Mouse (Mus musculus) forebrain, embryonic 11.5 days (tissue): ENCODE results near the gene Dcp1a. TPM values are rescaled to one million over a fixed set of nuclear protein-coding genes. Genes with fewer than 3 reads are reported as not detected.
A peak's percentile ranks its signal among the peaks of the same experiment; 100 is the strongest.

Source experiments
- ATAC-seq: fragments of 200-750 bp; cut with Nextera tagmentation; replicated peaks from 2 replicates; pipeline ENCODE4 v1.8.0; 2017; ENCODE audit warnings: moderate TSS enrichment; ENCODE audit not compliant: low FRiP score
- DNase-seq: peaks from one replicate; pipeline ENCODE4 v3.0.0-alpha.2; 2017; ENCODE audit warnings: low spot score
- H3K27ac ChIP-seq: fragments of 300-500 bp; sonication (generic); 2 replicates; pipeline ENCODE4 v1.5.1; 2014; ENCODE audit warnings: low read depth, low read length
- H3K27me3 ChIP-seq: fragments of 300-500 bp; sonication (generic); 2 replicates; pipeline ENCODE4 v1.6.1; 2014; ENCODE audit warnings: mild to moderate bottlenecking, low read length, mixed read lengths; ENCODE audit not compliant: control insufficient read depth, insufficient read depth
- H3K36me3 ChIP-seq: fragments of 300-500 bp; sonication (generic); 2 replicates; pipeline ENCODE4 v1.6.1; 2014; ENCODE audit warnings: mild to moderate bottlenecking, low read length, moderate library complexity, mixed read lengths; ENCODE audit not compliant: control insufficient read depth, insufficient read depth
- H3K4me1 ChIP-seq: fragments of 300-500 bp; sonication (generic); replicated peaks from 2 replicates; pipeline ENCODE4 v1.6.1; 2014; ENCODE audit warnings: low read length, mixed read lengths; ENCODE audit not compliant: control insufficient read depth, insufficient read depth
- H3K4me2 ChIP-seq: fragments of 300-500 bp; sonication (generic); 2 replicates; pipeline ENCODE4 v1.6.1; 2014; ENCODE audit warnings: low read depth, mild to moderate bottlenecking, low read length, moderate library complexity, mixed read lengths; ENCODE audit not compliant: severe bottlenecking
- H3K4me3 ChIP-seq: fragments of 300-500 bp; sonication (generic); 2 replicates; pipeline ENCODE4 v1.5.1; 2014; ENCODE audit warnings: low read depth, low read length
- H3K9ac ChIP-seq: fragments of 300-500 bp; sonication (generic); 2 replicates; pipeline ENCODE4 v1.6.1; 2014; ENCODE audit warnings: low read length
- H3K9me3 ChIP-seq: fragments of 300-500 bp; sonication (generic); 2 replicates; pipeline ENCODE4 v1.6.1; 2016; ENCODE audit warnings: low read length, mixed read lengths; ENCODE audit not compliant: control insufficient read depth
- WGBS: fragments of 180-500 bp; shearing (Covaris S2); extraction: QIAGEN DNeasy Blood & Tissue Kit; methylation state at CpG from one replicate; pipeline ENCODE4 v1.1.7; 2014; 5-methylcytosine and 5-hydroxymethylcytosine counted together
- polyA plus RNA-seq: library from polyadenylated mRNA; unstranded; fragments of >200 nt; fragmentation: Nextera tagmentation; extraction: Ambion mirVana; gene quantifications from 2 replicates; pipeline ENCODE4 v1.2.1, GENCODE M21; 2014

Gene Dcp1a
- polyA plus RNA-seq, 1 experiment from 2014 or later: 34.6 TPM

GRCm38 (mm10) chr14:30457897-30458296, 21.4 kb upstream of the Dcp1a start:
- no peak overlapping the region for H3K9ac ChIP-seq
- DNase-seq (no peak), ATAC-seq (no peak)
- no peaks in the 10 kb centered on the region for H3K9me3 ChIP-seq
- H3K27ac ChIP-seq: no peak overlapping the region
- no peak overlapping the region for H3K4me2 ChIP-seq
- WGBS: 55% methylated on average over 2 of the region's 2 CpGs
- no peaks in the 10 kb centered on the region for H3K36me3 ChIP-seq
- H3K27me3 ChIP-seq: no peaks in the 10 kb centered on the region; the same call in 1 of the 2 replicates
- H3K4me1 ChIP-seq: no peaks in the 10 kb centered on the region
- no peak overlapping the region for H3K4me3 ChIP-seq

GRCm38 (mm10) chr14:30458820-30459219, 20.5 kb upstream of the Dcp1a start:
- 86% methylated on average over 3 of the region's 3 CpGs for WGBS
- Histone ChIP-seq H3K4me2 (no peak overlapping the region), H3K9me3 (no peaks in the 10 kb centered on the region), H3K27ac (no peak overlapping the region), H3K36me3 (no peaks in the 10 kb centered on the region), H3K27me3 (no peaks in the 10 kb centered on the region; the same call in 1 of the 2 replicates), H3K4me1 (no peaks in the 10 kb centered on the region), H3K9ac (no peak overlapping the region), H3K4me3 (no peak overlapping the region)
- DNase-seq: no peak
- no peak for ATAC-seq

GRCm38 (mm10) chr14:30459891-30460523, 19.3 kb upstream of the Dcp1a start:
- no peak overlapping the region for H3K27ac ChIP-seq
- no peak overlapping the region for H3K4me2 ChIP-seq
- no peaks in the 10 kb centered on the region for H3K9me3 ChIP-seq
- 4% methylated on average over 14 of the region's 14 CpGs for WGBS
- no peak overlapping the region for H3K9ac ChIP-seq
- H3K27me3 ChIP-seq: no peaks in the 10 kb centered on the region; the same call in 1 of the 2 replicates
- no peak overlapping the region for H3K4me3 ChIP-seq
- no peaks in the 10 kb centered on the region for H3K4me1 ChIP-seq
- ATAC-seq: no peak
- H3K36me3 ChIP-seq: no peaks in the 10 kb centered on the region
- DNase-seq: peak; percentile 84

- Histone ChIP-seq H3K9ac (no peak overlapping the region), H3K36me3 (no peaks in the 10 kb centered on the region), H3K27me3 (no peaks in the 10 kb centered on the region; the same call in 1 of the 2 replicates), H3K4me2 (no peak overlapping the region), H3K4me3 (no peak overlapping the region), H3K27ac (no peak overlapping the region), H3K9me3 (no peaks in the 10 kb centered on the region), H3K4me1 (no peaks in the 10 kb centered on the region)
- no peak for ATAC-seq
- 91% methylated on average over 4 of the region's 4 CpGs for WGBS
- DNase-seq: no peak
Observed at GRCm38 (mm10) chr14:30463312-30463711, 16.0 kb upstream of the Dcp1a start.

GRCm38 (mm10) chr14:30473605-30474004, 5.7 kb upstream of the Dcp1a start:
- Histone ChIP-seq H3K4me3 (no peak overlapping the region), H3K9ac (no peak overlapping the region), H3K4me2 (no peak overlapping the region), H3K27me3 (no peaks in the 10 kb centered on the region), H3K4me1 (no peaks in the 10 kb centered on the region), H3K36me3 (no peaks in the 10 kb centered on the region), H3K9me3 (no peaks in the 10 kb centered on the region), H3K27ac (no peak overlapping the region)
- DNase-seq (no peak), ATAC-seq (no peak)
- 71% methylated on average over 5 of the region's 5 CpGs for WGBS

GRCm38 (mm10) chr14:30474416-30474815, 4.9 kb upstream of the Dcp1a start:
- H3K36me3 ChIP-seq: no peaks in the 10 kb centered on the region

GRCm38 (mm10) chr14:30491342-30491741, 12.0 kb downstream of the Dcp1a start, which contains the start of gene Cacna1d:
Gene Cacna1d, minus strand, starts transcription at chr14:30491455.
- no peak within 1 kb of the TSS for H3K4me3 ChIP-seq
- DNase-seq (no peak), ATAC-seq (no peak)
- WGBS: 89% methylated on average over 9 of the region's 9 CpGs
- no peaks in the 10 kb centered on the region for H3K27me3 ChIP-seq
- H3K4me2 ChIP-seq: no peak within 1 kb of the TSS
- no peak within 1 kb of the TSS for H3K9ac ChIP-seq
- H3K27ac ChIP-seq: no peak within 1 kb of the TSS
- H3K4me1 ChIP-seq: no peaks in the 10 kb centered on the region
- no peaks in the 10 kb centered on the region for H3K9me3 ChIP-seq
- peaks cover 2% of the 10 kb centered on the region for H3K36me3 ChIP-seq

More at GRCm38 (mm10) chr14:30474416-30474815, 4.9 kb upstream of the Dcp1a start:
- Histone ChIP-seq H3K4me1 (no peaks in the 10 kb centered on the region), H3K27ac (no peak overlapping the region), H3K4me3 (no peak overlapping the region), H3K9me3 (no peaks in the 10 kb centered on the region), H3K9ac (no peak overlapping the region), H3K4me2 (no peak overlapping the region), H3K27me3 (no peaks in the 10 kb centered on the region)
- no peak for DNase-seq
- ATAC-seq: no peak
- WGBS: 83% methylated on average over 6 of the region's 6 CpGs

GRCm38 (mm10) chr14:30493276-30493675, 13.9 kb downstream of the Dcp1a start:
- WGBS: 81% methylated on average over 1 of the region's 1 CpGs
- Histone ChIP-seq H3K4me3 (no peak overlapping the region), H3K9me3 (no peaks in the 10 kb centered on the region), H3K4me1 (no peaks in the 10 kb centered on the region), H3K9ac (no peak overlapping the region), H3K27ac (no peak overlapping the region), H3K27me3 (no peaks in the 10 kb centered on the region), H3K4me2 (no peak overlapping the region), H3K36me3 (peaks cover 2% of the 10 kb centered on the region; the same call in 1 of the 2 replicates)
- DNase-seq: no peak
- no peak for ATAC-seq

- H3K27me3 ChIP-seq: no peaks in the 10 kb centered on the region
- H3K9me3 ChIP-seq: no peaks in the 10 kb centered on the region
- no peak overlapping the region for H3K4me3 ChIP-seq
- DNase-seq: no peak
- H3K27ac ChIP-seq: no peak overlapping the region
- no peaks in the 10 kb centered on the region; the same call in 1 of the 2 replicates for H3K36me3 ChIP-seq
- no peaks in the 10 kb centered on the region for H3K4me1 ChIP-seq
- ATAC-seq: no peak
- H3K4me2 ChIP-seq: no peak overlapping the region
- H3K9ac ChIP-seq: no peak overlapping the region
- WGBS: 66% methylated on average over 6 of the region's 6 CpGs
Observed at GRCm38 (mm10) chr14:30494998-30495397, 15.7 kb downstream of the Dcp1a start.
